Mouse (Mus musculus): ENCODE results near the gene Ssx2ip.
"Not testable (repeated sequence)": the region's sequence is repeated elsewhere in the genome, so short reads cannot be mapped to it uniquely, and the experiment has no call there.

Gene Ssx2ip

DNA sequence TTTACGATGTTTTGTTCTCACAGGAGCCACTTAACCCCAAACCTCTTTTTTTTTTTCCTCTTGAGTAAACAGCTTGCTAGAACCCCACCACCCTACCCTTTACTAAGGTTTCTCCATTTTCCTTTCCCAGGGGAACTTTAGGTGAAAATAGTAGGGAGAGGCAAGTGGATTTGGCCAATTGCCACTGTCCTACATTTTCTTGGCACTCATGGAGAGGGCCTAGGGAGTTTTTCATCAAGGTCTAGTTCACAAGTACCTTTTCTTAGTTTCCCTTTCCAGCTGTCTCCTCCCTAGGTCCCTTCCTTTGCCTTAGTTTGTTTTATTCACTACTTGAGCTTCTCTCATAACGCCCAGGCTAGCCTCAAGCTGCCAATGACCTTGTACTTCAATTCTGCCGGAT lies 672 bp upstream of the Ssx2ip start:
- DNase-seq (ENCODE audit: low spot score): no peak

GRCm38 (mm10) chr3:146405213-146406006 lies 968 bp downstream of the Ssx2ip start:
- DNase-seq (ENCODE audit: low spot score): no peak

GRCm38 (mm10) chr3:146406007-146406341 lies 1.5 kb downstream of the Ssx2ip start:
- no peak for DNase-seq (ENCODE audit: low spot score)

DNA sequence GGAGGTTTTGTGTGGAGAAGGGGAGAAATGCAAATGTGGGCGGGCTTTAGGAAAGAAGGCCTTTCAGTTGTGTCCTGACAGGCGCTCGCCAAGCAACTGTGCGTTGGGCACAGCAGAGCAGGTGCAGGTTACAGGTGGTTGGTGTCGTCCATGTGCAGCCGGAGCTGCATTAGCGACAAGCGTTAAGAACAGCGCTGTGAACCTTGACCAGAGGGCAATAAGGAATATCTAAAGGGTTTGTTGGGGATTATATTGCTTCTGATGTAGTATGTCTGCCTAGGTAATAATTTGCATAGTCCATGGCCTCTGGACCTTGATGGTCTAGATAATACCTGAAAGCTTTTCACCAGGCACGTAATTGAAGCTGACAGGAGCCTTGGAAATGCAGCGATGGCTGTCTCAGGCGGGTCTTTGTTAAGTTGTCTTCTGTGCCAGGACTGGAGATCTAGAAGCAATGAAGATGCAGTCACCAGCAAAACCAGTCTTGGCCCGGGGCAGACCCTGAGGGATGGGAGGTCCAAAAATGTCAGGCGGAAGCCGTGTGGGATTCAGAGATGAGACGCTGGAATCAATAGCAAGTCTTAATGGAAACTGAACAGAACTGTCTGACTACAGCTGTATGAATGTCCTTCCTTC lies 2.8 kb downstream of the Ssx2ip start:
- DNase-seq (ENCODE audit: low spot score): no peak

- DNase-seq (ENCODE audit: low spot score): no peak
These were observed 5.7 kb downstream of the Ssx2ip start for GRCm38 (mm10) chr3:146410114-146410513.

GRCm38 (mm10) chr3:146412008-146412407 lies 7.6 kb downstream of the Ssx2ip start:
- DNase-seq (ENCODE audit: low spot score): no peak

GRCm38 (mm10) chr3:146412480-146412879 lies 8.0 kb downstream of the Ssx2ip start:
- no peak for DNase-seq (ENCODE audit: low spot score)

DNA sequence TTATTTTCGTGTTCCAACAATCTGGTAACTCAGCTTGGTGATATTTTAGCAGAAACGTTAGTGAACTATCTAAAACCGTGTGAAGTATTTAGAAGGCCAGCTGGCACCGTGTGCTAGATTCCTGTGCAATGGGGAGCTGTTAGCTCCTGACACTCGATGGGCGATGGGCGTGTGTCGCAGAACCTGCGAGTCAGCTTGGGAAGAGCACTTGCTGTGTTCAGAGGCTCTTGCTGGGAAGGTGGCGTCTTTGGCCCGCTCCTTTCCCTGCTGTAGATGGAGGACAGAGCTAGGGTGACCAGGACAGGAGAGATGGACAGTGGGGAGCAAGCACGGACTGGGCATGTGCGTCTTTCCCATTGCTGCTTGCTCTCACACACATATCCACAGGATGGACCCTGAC lies 8.6 kb downstream of the Ssx2ip start:
- no peak for DNase-seq (ENCODE audit: low spot score)

DNA sequence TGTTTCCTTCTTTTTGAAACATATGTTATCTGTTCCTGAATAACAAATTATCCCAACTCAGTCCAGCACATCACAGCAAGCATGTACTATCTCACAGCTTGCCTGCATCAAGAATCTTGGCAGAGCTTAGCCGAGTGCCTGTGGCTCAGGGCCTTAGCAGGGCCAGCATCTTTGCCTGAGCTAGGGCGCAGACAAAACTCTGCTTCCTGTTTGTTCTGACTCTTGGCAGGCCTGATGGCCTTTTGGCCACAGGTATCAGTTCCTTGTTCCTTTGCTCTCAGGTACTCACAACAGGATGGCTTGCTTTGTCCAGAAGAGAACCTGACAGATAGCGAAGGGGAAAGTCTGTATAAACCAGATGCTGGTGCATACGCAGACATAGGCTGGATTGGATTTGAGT lies 9.6 kb downstream of the Ssx2ip start:
- DNase-seq (ENCODE audit: low spot score): no peak

DNA sequence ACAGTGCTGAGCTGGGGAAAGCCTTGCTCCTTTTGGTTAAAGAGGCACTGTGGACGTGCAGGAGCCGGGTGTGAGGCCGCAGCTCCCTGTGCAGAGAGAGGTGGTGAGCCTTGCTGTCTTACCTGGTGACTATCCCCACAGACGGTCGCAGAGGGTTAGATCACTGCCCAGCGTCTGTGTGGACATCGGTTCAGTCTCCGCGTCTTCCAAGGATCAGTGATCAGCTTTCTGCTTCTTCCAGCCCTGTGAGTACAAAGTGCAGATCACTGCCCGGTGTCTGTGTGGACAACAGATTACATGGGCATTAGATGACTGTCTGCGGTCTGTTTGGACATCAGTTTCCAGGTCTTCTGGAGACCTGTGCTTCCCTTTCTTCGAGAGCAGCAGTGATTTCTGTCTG lies 10.1 kb downstream of the Ssx2ip start:
- DNase-seq (ENCODE audit: low spot score): no peak

- DNase-seq (ENCODE audit: low spot score): no peak
These were observed 13.4 kb downstream of the Ssx2ip start for GRCm38 (mm10) chr3:146417873-146418272.

GRCm38 (mm10) chr3:146418901-146419300 lies 14.5 kb downstream of the Ssx2ip start:
- DNase-seq (ENCODE audit: low spot score): no peak

- no peak for DNase-seq (ENCODE audit: low spot score)
These were observed 15.1 kb downstream of the Ssx2ip start for GRCm38 (mm10) chr3:146419534-146419933.

- DNase-seq (ENCODE audit: low spot score): no peak
These were observed 15.6 kb downstream of the Ssx2ip start for GRCm38 (mm10) chr3:146419992-146420537.

GRCm38 (mm10) chr3:146421787-146422186 lies 17.3 kb downstream of the Ssx2ip start:
- no peak for DNase-seq (ENCODE audit: low spot score)

DNA sequence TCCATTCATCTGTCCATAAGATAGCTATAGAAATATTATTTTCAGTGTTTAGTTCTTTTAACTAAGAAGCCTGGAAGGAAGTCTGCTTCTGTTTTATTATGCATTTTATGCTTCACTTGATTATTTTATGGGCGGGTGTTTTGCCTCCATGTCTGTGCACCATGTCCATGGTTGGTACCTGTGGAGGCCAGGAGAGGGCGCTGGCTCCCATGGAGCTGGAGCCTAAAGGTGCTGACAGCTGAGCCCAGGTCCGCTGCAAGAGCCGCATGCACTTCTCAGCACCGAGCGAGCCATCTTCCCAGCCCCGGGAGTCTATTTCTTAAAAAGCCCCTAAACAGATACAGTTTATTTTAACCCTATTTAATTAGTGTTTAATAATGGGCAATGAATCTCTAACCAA lies 19.3 kb downstream of the Ssx2ip start:
- DNase-seq (ENCODE audit: low spot score): no peak

DNA sequence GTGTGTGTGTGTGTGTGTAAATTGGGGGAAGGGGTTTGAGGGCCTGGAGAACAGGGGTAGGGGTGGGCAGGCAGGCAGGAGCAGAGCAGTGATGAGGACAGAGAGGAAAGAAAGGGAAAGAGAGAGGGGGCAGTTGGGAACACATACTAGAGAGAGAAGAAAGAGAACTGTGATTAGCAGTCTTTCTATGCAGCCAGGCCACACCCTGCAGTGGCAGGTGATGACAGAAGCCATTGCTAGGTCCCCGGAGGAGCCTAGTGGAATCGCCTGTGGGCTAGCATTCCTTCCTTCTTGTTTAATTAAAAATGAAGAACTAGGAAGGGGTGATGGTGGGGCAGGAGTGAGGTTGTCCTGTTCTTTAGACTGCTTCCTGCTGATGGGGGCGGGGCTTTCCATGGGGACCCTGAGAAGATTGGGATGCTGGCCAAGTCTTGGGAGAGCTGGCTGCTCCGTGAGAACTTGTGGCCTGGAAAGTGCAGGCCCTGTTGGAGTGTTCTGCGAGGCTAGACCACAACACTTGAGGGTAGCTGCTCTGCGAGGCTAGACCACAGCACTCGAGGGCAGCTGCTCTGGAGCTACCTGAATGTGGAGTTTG lies 20.0 kb downstream of the Ssx2ip start:
- no peak for DNase-seq (ENCODE audit: low spot score)

DNA sequence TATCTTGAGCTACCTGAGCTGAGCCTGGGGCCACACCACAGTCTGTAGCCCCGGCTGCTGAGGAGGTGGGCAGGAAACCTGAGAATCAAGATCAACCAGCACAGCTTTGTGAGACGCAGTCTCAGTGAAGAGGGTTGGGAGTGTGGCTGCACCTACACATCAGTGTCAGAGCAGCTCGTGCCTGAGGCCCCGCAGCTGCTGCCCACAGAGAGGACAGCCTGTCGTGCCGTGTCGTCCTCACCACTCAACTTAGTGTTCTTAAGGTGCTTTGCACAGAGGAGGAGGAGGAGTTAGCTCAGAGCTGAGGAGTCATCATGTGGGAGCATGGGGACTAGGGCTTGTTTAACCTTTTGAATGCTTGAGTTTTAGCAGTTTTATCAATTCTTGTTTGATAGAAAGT lies 21.5 kb downstream of the Ssx2ip start:
- no peak for DNase-seq (ENCODE audit: low spot score)

- DNase-seq (ENCODE audit: low spot score): no peak
These were observed 22.0 kb downstream of the Ssx2ip start for GRCm38 (mm10) chr3:146426489-146426888.

DNA sequence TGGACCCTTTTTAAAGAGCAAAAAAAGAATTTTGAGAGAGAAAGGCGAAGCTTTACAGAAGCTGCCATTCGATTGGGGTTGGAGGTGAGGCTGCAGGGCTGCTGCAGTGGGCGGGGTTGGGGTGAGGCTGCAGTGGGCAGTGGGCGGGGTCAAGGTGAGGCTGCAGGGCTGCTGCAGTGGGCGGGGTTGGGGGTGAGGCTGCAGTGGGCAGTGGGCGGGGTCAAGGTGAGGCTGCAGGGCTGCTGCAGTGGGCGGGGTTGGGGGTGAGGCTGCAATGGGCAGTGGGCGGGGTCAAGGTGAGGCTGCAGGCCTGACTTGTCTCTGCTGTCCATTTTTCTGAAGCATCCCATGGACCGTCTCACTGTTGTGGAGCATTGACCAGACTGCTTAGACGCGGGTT lies 28.6 kb downstream of the Ssx2ip start:
- DNase-seq (ENCODE audit: low spot score): not testable (repeated sequence)

- DNase-seq (ENCODE audit: low spot score): no peak
These were observed 29.4 kb downstream of the Ssx2ip start for GRCm38 (mm10) chr3:146433681-146434350.

DNA sequence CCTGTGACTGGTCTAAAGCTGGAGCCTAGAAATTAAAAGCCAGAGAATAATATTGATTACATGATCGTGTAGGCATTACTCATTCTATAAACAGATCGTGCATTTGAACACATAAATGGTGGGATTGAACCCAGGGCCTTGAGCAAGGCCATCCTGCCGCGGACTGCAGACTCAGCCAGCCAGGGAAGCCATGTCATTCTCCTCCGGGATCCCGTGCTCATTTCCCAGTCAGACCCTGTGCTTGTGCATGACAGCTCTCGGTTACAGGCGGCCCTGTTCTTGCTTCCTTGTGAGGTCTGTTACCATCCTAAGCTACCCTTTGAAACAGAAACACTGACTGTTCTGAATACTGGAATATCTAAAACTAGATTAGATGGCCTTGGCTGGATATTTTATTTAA lies 30.2 kb downstream of the Ssx2ip start:
- DNase-seq (ENCODE audit: low spot score): no peak

DNA sequence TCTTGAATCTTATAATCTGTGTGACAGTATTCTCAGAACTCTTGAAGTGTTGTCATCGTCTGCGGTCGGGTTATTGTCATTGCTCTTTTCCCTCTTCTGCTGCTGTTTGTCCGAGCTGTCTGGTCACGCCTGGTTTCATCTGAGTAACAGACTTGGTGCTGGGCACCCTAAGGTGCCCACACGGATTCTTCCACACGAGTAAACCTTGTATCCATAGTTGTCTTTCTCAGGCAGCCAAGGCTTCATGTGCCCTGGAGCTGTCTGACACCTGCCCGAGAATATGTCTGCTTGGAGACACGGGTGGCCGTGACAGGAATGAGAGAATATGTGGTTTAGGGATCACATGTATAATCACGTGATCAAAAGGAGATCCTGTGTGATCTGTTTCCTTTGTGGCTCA lies 31.1 kb downstream of the Ssx2ip start:
- no peak for DNase-seq (ENCODE audit: low spot score)
